Mouse (Mus musculus): ENCODE measurements at regions not wholly inside any gene's neighbourhood (a gene's known extent, or its start where the extent isn't known, plus 50 kb on each side); places are given as distances from the start of the nearest gene placed in this dataset.

DNA sequence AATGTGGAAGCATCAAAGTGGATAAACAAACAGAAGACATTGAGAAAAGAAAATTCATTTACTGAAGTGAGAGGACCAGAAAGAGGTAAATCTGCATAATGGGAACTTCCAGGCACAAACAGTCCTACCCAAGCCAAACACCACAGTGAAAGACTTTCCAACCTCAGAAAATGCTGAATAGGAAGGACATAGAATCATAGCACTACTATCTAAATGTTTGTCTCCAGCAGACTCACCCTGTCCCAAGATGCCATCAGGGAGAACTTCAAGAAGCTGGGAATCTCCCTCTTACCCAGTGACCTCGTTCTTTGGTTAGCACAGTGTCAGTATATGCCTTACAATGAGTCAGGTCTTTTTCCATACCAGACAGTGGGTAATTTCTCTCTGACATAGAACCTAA lies 783.4 kb downstream of the Stpg2 start:
- no peaks in the 10 kb centered on the region for H3K4me1 ChIP-seq (replicated peaks; ENCODE audit: control insufficient read depth, insufficient read depth, low read length)
- 91% methylated on average over 1 of the region's 1 CpGs for WGBS
- no peaks in the 10 kb centered on the region for H3K27me3 ChIP-seq (replicated peaks; ENCODE audit: control insufficient read depth, insufficient read depth, low read length)
- H3K9ac ChIP-seq (replicated peaks; ENCODE audit: low read depth, low read length), result no peak overlapping the region
- no peak overlapping the region for H3K27ac ChIP-seq (ENCODE audit: low read length)
- no peak for ATAC-seq
- no peak overlapping the region for H3K4me3 ChIP-seq (replicated peaks; ENCODE audit: low read length)
- H3K9me3 ChIP-seq (ENCODE audit: control insufficient read depth, low read length), result no peaks in the 10 kb centered on the region
- H3K36me3 ChIP-seq (ENCODE audit: control insufficient read depth, insufficient read depth), result no peaks in the 10 kb centered on the region
- no peak overlapping the region for H3K4me2 ChIP-seq (ENCODE audit: low read length)

DNA sequence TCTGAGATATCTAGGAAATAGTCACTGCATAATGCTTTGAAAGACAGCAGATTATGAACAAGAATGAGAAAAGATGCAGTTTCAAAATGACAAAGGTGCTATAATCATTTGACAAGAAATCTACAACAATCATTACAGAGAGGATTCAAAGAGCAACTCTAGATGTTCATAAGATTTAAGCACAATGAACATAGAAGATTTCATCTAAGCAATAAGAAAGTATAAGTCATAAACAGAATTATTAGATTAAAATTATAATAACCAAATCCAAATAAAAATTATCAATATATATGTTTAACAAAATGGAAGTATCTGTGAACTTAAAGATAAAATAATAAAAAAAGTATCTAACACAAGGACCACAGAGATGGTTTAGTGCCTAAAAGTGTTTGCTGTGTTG lies 783.9 kb downstream of the Stpg2 start:
- no peaks in the 10 kb centered on the region for H3K27me3 ChIP-seq (replicated peaks; ENCODE audit: control insufficient read depth, insufficient read depth, low read length)
- H3K36me3 ChIP-seq (ENCODE audit: control insufficient read depth, insufficient read depth), result no peaks in the 10 kb centered on the region
- H3K27ac ChIP-seq (ENCODE audit: low read length), result no peak overlapping the region
- no peak for ATAC-seq
- no peak overlapping the region for H3K4me3 ChIP-seq (replicated peaks; ENCODE audit: low read length)
- H3K9me3 ChIP-seq (ENCODE audit: control insufficient read depth, low read length), result no peaks in the 10 kb centered on the region
- no peaks in the 10 kb centered on the region for H3K4me1 ChIP-seq (replicated peaks; ENCODE audit: control insufficient read depth, insufficient read depth, low read length)
- no peak overlapping the region for H3K4me2 ChIP-seq (ENCODE audit: low read length)
- no peak overlapping the region for H3K9ac ChIP-seq (replicated peaks; ENCODE audit: low read depth, low read length)

GRCm38 (mm10) chr3:140012522-140012921 lies 807.0 kb downstream of the Stpg2 start:
- no peak overlapping the region for H3K9ac ChIP-seq (replicated peaks; ENCODE audit: low read depth, low read length)
- H3K27me3 ChIP-seq (replicated peaks; ENCODE audit: control insufficient read depth, insufficient read depth, low read length), result no peaks in the 10 kb centered on the region
- no peaks in the 10 kb centered on the region for H3K9me3 ChIP-seq (ENCODE audit: control insufficient read depth, low read length)
- no peak for ATAC-seq
- H3K36me3 ChIP-seq (ENCODE audit: control insufficient read depth, insufficient read depth), result no peaks in the 10 kb centered on the region
- no peak overlapping the region for H3K4me2 ChIP-seq (ENCODE audit: low read length)
- 76% methylated on average over 2 of the region's 2 CpGs for WGBS
- no peak overlapping the region for H3K27ac ChIP-seq (ENCODE audit: low read length)
- no peaks in the 10 kb centered on the region for H3K4me1 ChIP-seq (replicated peaks; ENCODE audit: control insufficient read depth, insufficient read depth, low read length)
- H3K4me3 ChIP-seq (replicated peaks; ENCODE audit: low read length), result no peak overlapping the region

- Histone ChIP-seq H3K27ac (ENCODE audit: low read length) (no peak overlapping the region), H3K36me3 (ENCODE audit: control insufficient read depth, insufficient read depth) (no peaks in the 10 kb centered on the region), H3K9me3 (ENCODE audit: control insufficient read depth, low read length) (no peaks in the 10 kb centered on the region), H3K9ac (replicated peaks; ENCODE audit: low read depth, low read length) (no peak overlapping the region), H3K27me3 (replicated peaks; ENCODE audit: control insufficient read depth, insufficient read depth, low read length) (no peaks in the 10 kb centered on the region), H3K4me1 (replicated peaks; ENCODE audit: control insufficient read depth, insufficient read depth, low read length) (no peaks in the 10 kb centered on the region), H3K4me2 (ENCODE audit: low read length) (no peak overlapping the region), H3K4me3 (replicated peaks; ENCODE audit: low read length) (no peak overlapping the region)
- 84% methylated on average over 3 of the region's 3 CpGs for WGBS
- ATAC-seq, result no peak
Measured at GRCm38 (mm10) chr3:140034101-140034500, 828.6 kb downstream of the Stpg2 start.

- ATAC-seq, result no peak
- Histone ChIP-seq H3K36me3 (ENCODE audit: control insufficient read depth, insufficient read depth) (no peaks in the 10 kb centered on the region), H3K9me3 (ENCODE audit: control insufficient read depth, low read length) (no peaks in the 10 kb centered on the region), H3K9ac (replicated peaks; ENCODE audit: low read depth, low read length) (no peak overlapping the region), H3K4me3 (replicated peaks; ENCODE audit: low read length) (no peak overlapping the region), H3K4me2 (ENCODE audit: low read length) (no peak overlapping the region), H3K4me1 (replicated peaks; ENCODE audit: control insufficient read depth, insufficient read depth, low read length) (no peaks in the 10 kb centered on the region), H3K27me3 (replicated peaks; ENCODE audit: control insufficient read depth, insufficient read depth, low read length) (no peaks in the 10 kb centered on the region), H3K27ac (ENCODE audit: low read length) (no peak overlapping the region)
- WGBS, result 19% methylated on average over 2 of the region's 2 CpGs
Measured at GRCm38 (mm10) chr3:140035142-140035541, 829.6 kb downstream of the Stpg2 start.

DNA sequence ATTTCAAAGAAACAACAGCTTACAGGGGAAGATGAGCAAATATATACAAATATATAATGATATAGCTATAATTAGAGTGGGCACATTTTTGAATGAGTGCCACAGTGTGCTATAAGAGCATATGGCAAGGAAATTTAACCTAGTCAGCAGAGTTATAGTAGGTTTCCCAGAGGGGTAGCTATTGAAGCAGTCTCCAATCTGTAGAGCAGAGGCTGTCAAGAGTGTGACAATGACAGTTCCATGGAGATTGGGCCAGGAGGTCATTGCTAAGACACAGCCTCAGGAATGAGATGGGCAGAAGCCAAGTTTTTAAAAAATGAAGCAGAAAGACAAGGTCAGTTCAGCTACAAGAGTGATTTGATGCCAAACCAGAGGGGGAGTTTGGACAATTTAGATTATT lies 839.4 kb downstream of the Stpg2 start:
- Histone ChIP-seq H3K27me3 (replicated peaks; ENCODE audit: control insufficient read depth, insufficient read depth, low read length) (no peaks in the 10 kb centered on the region), H3K4me1 (replicated peaks; ENCODE audit: control insufficient read depth, insufficient read depth, low read length) (no peaks in the 10 kb centered on the region), H3K4me3 (replicated peaks; ENCODE audit: low read length) (no peak overlapping the region), H3K4me2 (ENCODE audit: low read length) (no peak overlapping the region), H3K36me3 (ENCODE audit: control insufficient read depth, insufficient read depth) (no peaks in the 10 kb centered on the region), H3K9ac (replicated peaks; ENCODE audit: low read depth, low read length) (no peak overlapping the region), H3K27ac (ENCODE audit: low read length) (no peak overlapping the region), H3K9me3 (ENCODE audit: control insufficient read depth, low read length) (no peaks in the 10 kb centered on the region)
- no peak for ATAC-seq

DNA sequence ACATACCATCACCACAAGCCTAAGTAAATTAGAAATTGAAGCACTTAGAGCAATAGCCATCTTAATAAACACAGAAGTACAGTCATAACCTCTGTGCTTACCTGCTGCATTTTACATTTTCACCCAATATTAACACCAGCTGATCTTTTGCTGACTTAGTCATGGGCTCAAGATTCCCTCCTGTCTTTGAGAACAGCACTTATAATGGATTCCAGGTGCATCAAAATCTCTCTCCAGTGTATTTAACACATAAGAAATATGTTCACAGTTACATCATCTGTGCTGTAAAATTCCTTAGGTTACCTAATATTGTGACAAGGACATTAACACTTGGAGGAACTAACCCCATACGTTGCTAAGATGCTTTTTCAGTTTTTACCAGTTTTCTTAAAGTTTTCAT lies 849.1 kb downstream of the Stpg2 start:
- ATAC-seq, result no peak
- Histone ChIP-seq H3K4me3 (replicated peaks; ENCODE audit: low read length) (no peak overlapping the region), H3K4me1 (replicated peaks; ENCODE audit: control insufficient read depth, insufficient read depth, low read length) (0 out of 2 replicates have a peak, but pooled peaks cover 2% of the 10 kb centered on the region), H3K36me3 (ENCODE audit: control insufficient read depth, insufficient read depth) (no peaks in the 10 kb centered on the region), H3K4me2 (ENCODE audit: low read length) (no peak overlapping the region), H3K9ac (replicated peaks; ENCODE audit: low read depth, low read length) (no peak overlapping the region), H3K9me3 (ENCODE audit: control insufficient read depth, low read length) (no peaks in the 10 kb centered on the region), H3K27ac (ENCODE audit: low read length) (no peak overlapping the region), H3K27me3 (replicated peaks; ENCODE audit: control insufficient read depth, insufficient read depth, low read length) (no peaks in the 10 kb centered on the region)
- 60% methylated on average over 1 of the region's 1 CpGs for WGBS

DNA sequence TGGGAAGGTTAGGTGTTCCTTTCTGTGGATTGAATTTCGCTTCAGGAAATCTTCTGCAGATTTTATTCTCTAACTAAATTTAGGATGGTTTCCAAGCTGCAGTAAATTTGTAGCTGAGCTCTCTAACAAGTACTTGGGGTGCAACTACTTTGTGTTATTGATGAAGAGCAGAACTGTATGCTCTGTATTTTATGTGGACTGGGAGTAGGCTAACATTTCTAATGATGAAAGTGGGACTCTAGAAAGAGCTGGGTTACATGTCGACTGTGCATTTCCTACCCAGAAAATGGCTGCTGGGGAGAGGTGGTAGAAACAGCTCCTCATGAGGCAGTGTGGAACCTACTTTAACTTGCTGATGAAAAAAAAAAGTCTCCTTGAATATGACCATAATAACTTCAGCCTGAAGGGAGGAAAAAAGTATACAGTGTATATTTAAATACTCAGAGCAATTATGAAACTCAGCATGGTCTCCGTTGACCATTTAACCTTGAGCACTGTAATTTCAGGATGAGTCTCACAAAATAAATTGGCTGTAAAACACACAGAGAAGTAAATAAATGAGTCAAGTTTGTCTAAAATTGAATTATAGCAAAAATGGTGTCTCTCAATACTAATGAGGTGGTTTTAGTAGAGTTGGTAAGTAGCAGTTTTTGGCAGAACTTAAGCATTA lies 852.6 kb downstream of the Stpg2 start:
- Histone ChIP-seq H3K9ac (replicated peaks; ENCODE audit: low read depth, low read length) (no peak overlapping the region), H3K4me3 (replicated peaks; ENCODE audit: low read length) (no peak overlapping the region), H3K27ac (ENCODE audit: low read length) (no peak overlapping the region), H3K4me2 (ENCODE audit: low read length) (no peak overlapping the region), H3K4me1 (replicated peaks; ENCODE audit: control insufficient read depth, insufficient read depth, low read length) (no peaks in the 10 kb centered on the region), H3K27me3 (replicated peaks; ENCODE audit: control insufficient read depth, insufficient read depth, low read length) (no peaks in the 10 kb centered on the region), H3K36me3 (ENCODE audit: control insufficient read depth, insufficient read depth) (no peaks in the 10 kb centered on the region), H3K9me3 (ENCODE audit: control insufficient read depth, low read length) (no peaks in the 10 kb centered on the region)
- ATAC-seq, result no peak
- WGBS, result 87% methylated on average over 3 of the region's 3 CpGs

GRCm38 (mm10) chr3:140059102-140059501 lies 853.6 kb downstream of the Stpg2 start:
- Histone ChIP-seq H3K9ac (replicated peaks; ENCODE audit: low read depth, low read length) (no peak overlapping the region), H3K4me2 (ENCODE audit: low read length) (no peak overlapping the region), H3K4me1 (replicated peaks; ENCODE audit: control insufficient read depth, insufficient read depth, low read length) (no peaks in the 10 kb centered on the region), H3K4me3 (replicated peaks; ENCODE audit: low read length) (no peak overlapping the region), H3K36me3 (ENCODE audit: control insufficient read depth, insufficient read depth) (no peaks in the 10 kb centered on the region), H3K27me3 (replicated peaks; ENCODE audit: control insufficient read depth, insufficient read depth, low read length) (no peaks in the 10 kb centered on the region), H3K27ac (ENCODE audit: low read length) (no peak overlapping the region), H3K9me3 (ENCODE audit: control insufficient read depth, low read length) (no peaks in the 10 kb centered on the region)
- WGBS, result 50% methylated on average over 3 of the region's 3 CpGs
- peak; percentile 61; the same call in 1 of the 2 replicates for ATAC-seq

DNA sequence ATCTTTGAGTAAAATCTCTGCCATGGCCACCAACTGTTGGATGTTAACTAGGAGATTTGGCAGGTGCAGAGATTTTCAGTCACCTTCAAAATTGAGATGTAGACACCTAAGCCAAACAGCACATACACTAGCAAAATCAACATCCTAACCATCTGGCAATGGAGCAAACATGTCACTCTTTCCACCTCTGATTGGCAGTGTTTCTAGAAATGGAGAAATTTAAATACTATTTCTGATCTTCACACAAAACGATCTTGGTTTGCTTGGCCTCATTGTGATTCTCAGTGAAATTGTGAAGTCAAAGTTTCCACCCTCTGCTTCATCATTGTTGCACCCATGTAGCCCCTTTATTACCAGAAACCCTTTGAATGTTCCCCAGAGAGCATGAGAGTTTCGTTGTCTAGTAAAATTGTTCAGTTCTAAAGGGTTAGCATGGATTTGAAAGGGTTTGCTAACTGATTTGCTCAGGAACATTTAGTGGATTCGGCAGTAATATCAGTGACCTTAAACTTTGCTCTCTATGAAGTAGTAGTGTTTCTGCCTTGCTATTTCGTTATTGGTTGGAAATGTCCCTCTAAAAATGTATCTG lies 854.1 kb downstream of the Stpg2 start:
- 67% methylated on average over 4 of the region's 4 CpGs for WGBS
- Histone ChIP-seq H3K4me3 (replicated peaks; ENCODE audit: low read length) (no peak overlapping the region), H3K36me3 (ENCODE audit: control insufficient read depth, insufficient read depth) (no peaks in the 10 kb centered on the region), H3K9me3 (ENCODE audit: control insufficient read depth, low read length) (no peaks in the 10 kb centered on the region), H3K4me2 (ENCODE audit: low read length) (no peak overlapping the region), H3K27ac (ENCODE audit: low read length) (peak overlapping the region; percentile 48), H3K4me1 (replicated peaks; ENCODE audit: control insufficient read depth, insufficient read depth, low read length) (no peaks in the 10 kb centered on the region), H3K9ac (replicated peaks; ENCODE audit: low read depth, low read length) (no peak overlapping the region), H3K27me3 (replicated peaks; ENCODE audit: control insufficient read depth, insufficient read depth, low read length) (no peaks in the 10 kb centered on the region)
- ATAC-seq, result peak; percentile 84
